In the genomic region with DNA sequence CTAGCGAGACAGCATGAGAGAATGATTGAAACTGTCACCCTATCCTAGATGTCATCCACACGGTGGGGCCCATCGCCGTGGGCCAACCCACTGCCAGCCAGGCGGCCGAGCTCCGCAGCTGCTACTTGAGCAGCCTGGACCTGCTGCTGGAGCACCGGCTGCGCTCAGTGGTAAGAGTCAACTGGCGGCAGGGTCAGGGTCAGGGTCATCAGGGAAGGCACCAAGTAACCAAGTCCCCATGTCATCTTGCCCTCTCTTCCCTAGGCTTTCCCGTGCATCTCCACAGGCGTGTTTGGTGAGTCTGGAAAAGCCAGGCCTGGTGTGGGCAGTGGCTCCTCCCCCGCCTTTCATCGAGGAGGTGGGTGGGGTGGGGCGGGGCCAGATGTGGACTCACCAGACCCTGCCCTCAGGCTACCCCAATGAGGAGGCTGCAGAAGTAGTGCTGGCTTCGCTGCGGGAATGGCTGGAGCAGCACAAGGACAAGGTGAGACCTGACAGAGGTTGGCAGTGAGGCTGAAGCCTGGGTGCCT, we compare ENCODE assay signal across 8 mouse cellular contexts. TPM values are rescaled to one million over a fixed set of nuclear protein-coding genes. Genes with fewer than 3 reads are reported as not detected.
DNase-seq lines count a peak whose midpoint lies in the region; ATAC-seq and TF ChIP-seq lines count a peak whose summit lies in the region.

No protein-coding gene starts in this region.

- H3K4me1 ChIP-seq in hindbrain, embryonic 13.5 days (replicated peaks), result peaks cover 30% of the 10 kb centered on the region
- H3K4me1 ChIP-seq in limb, embryonic 14.5 days (ENCODE audit: control insufficient read depth, insufficient read depth, low read length), result peaks cover 8% of the 10 kb centered on the region
- peaks cover 15% of the 10 kb centered on the region; the same call in 1 of the 2 replicates for H3K4me1 ChIP-seq in neural tube, embryonic 11.5 days (ENCODE audit: control insufficient read depth, insufficient read depth, low read length)

- H3K27ac ChIP-seq in hindbrain, embryonic 13.5 days, result no peak overlapping the region
- H3K27ac ChIP-seq in limb, embryonic 14.5 days (replicated peaks; ENCODE audit: low read depth, low read length), result no peak overlapping the region
- H3K27ac ChIP-seq in neural tube, embryonic 11.5 days (ENCODE audit: low read depth, low read length), result no peak overlapping the region

- no peak overlapping the region for H3K4me3 ChIP-seq in hindbrain, embryonic 13.5 days
- H3K4me3 ChIP-seq in limb, embryonic 14.5 days (replicated peaks; ENCODE audit: low read length), result no peak overlapping the region
- H3K4me3 ChIP-seq in neural tube, embryonic 11.5 days (ENCODE audit: low read depth, low read length), result no peak overlapping the region

- H3K4me2 ChIP-seq in hindbrain, embryonic 13.5 days, result no peak overlapping the region
- no peak overlapping the region for H3K4me2 ChIP-seq in limb, embryonic 14.5 days (replicated peaks; ENCODE audit: low read depth, low read length, severe bottlenecking)
- H3K4me2 ChIP-seq in neural tube, embryonic 11.5 days (ENCODE audit: low read depth), result no peak overlapping the region

- peak overlapping the region; percentile 35; the same call in 1 of the 2 replicates for H3K9ac ChIP-seq in hindbrain, embryonic 13.5 days
- H3K9ac ChIP-seq in limb, embryonic 14.5 days (ENCODE audit: low read depth, low read length, severe bottlenecking), result no peak overlapping the region
- 0 out of 2 replicates have a peak overlapping the region, but pooled peaks have one; percentile 14 for H3K9ac ChIP-seq in neural tube, embryonic 11.5 days (ENCODE audit: low read length)

- H3K27me3 ChIP-seq in hindbrain, embryonic 13.5 days, result peaks cover 27% of the 10 kb centered on the region
- H3K27me3 ChIP-seq in limb, embryonic 14.5 days (ENCODE audit: control insufficient read depth, insufficient read depth, low read length), result no peaks in the 10 kb centered on the region
- H3K27me3 ChIP-seq in neural tube, embryonic 11.5 days (ENCODE audit: control insufficient read depth, insufficient read depth, low read length), result peaks cover 4% of the 10 kb centered on the region

- no peak for TF ChIP-seq POLR2A in limb, embryonic 14.5 days (IDR thresholded peaks at IDR 0.05; ENCODE audit: borderline replicate concordance, extremely low read depth, insufficient read depth, insufficient read length)

- peak; percentile 49 for DNase-seq in testis, postnatal 14 days (ENCODE audit: low spot score)
- DNase-seq in testis, postnatal 10 days (ENCODE audit: low spot score), result no peak
- DNase-seq in limb, embryonic 14.5 days (ENCODE audit: low spot score), result no peak
- DNase-seq in neural tube, embryonic 11.5 days (ENCODE audit: low spot score), result peak; percentile 63
- no peak for DNase-seq in left cerebral cortex, adult 8-10 months (ENCODE audit: low spot score in 2 of 2)
- DNase-seq in urinary bladder, postnatal 25 days (ENCODE audit: low spot score), result no peak
- DNase-seq in frontal cortex, postnatal 14 days (ENCODE audit: low spot score in 2 of 2), result no peak

- WGBS in hindbrain, embryonic 13.5 days, result 13% methylated on average over 17 of the region's 17 CpGs
- 6% methylated on average over 13 of the region's 17 CpGs for WGBS in limb, embryonic 14.5 days
- 11% methylated on average over 17 of the region's 17 CpGs for WGBS in neural tube, embryonic 11.5 days

- H3K9me3 ChIP-seq in hindbrain, embryonic 13.5 days, result no peaks in the 10 kb centered on the region
- no peaks in the 10 kb centered on the region for H3K9me3 ChIP-seq in limb, embryonic 14.5 days (ENCODE audit: control insufficient read depth, low read length)
- no peaks in the 10 kb centered on the region for H3K9me3 ChIP-seq in neural tube, embryonic 11.5 days (ENCODE audit: control insufficient read depth, low read length)

- peak; percentile 9; the same call in 1 of the 2 replicates for ATAC-seq in hindbrain, embryonic 13.5 days (ENCODE audit: low FRiP score)
- ATAC-seq in limb, embryonic 14.5 days (ENCODE audit: low FRiP score, low read depth), result peak; percentile 53
- ATAC-seq in neural tube, embryonic 11.5 days (ENCODE audit: insufficient read depth, low FRiP score, low TSS enrichment), result peak; percentile 45

- H3K36me3 ChIP-seq in hindbrain, embryonic 13.5 days, result peaks cover 49% of the 10 kb centered on the region
- H3K36me3 ChIP-seq in limb, embryonic 14.5 days (ENCODE audit: control insufficient read depth, insufficient read depth, low read length), result peaks cover 47% of the 10 kb centered on the region
- H3K36me3 ChIP-seq in neural tube, embryonic 11.5 days (ENCODE audit: control insufficient read depth, insufficient read depth, low read length), result peaks cover 13% of the 10 kb centered on the region

RNA-seq across cellular contexts. Expression of a gene that starts 9.3 kb away (rescaled TPM):
- 233 and 250 TPM in 2 replicates for polyA plus RNA-seq in hindbrain, embryonic 13.5 days (2015; fragmentation: Nextera tagmentation; extraction: Ambion mirVana)
- 157 and 181 TPM in 2 replicates for polyA plus RNA-seq in limb, embryonic 14.5 days (2012; rRNA removed)
- 203 and 212 TPM in 2 replicates for polyA plus RNA-seq in limb, embryonic 14.5 days (2014; fragmentation: Nextera tagmentation; extraction: Ambion mirVana)
- polyA plus RNA-seq in neural tube, embryonic 11.5 days (2014; fragmentation: Nextera tagmentation; extraction: Ambion mirVana), result 248 and 255 TPM in 2 replicates
- 100 to 1,000 TPM; 267 to 296 (median 278) TPM for total RNA-seq in left cerebral cortex, adult 8-10 months (2022)

RNA-seq across cellular contexts. Expression of a gene that starts 20.6 kb away (rescaled TPM):
- polyA plus RNA-seq in hindbrain, embryonic 13.5 days (2015; fragmentation: Nextera tagmentation; extraction: Ambion mirVana), result 881 and 924 TPM in 2 replicates
- 478 and 552 TPM in 2 replicates for polyA plus RNA-seq in limb, embryonic 14.5 days (2012; rRNA removed)
- polyA plus RNA-seq in limb, embryonic 14.5 days (2014; fragmentation: Nextera tagmentation; extraction: Ambion mirVana), result 850 and 909 TPM in 2 replicates
- polyA plus RNA-seq in neural tube, embryonic 11.5 days (2014; fragmentation: Nextera tagmentation; extraction: Ambion mirVana), result 706 and 761 TPM in 2 replicates
- 1,000 to 10,000 TPM; 1,021 to 1,102 (median 1,060) TPM for total RNA-seq in left cerebral cortex, adult 8-10 months (2022)

RNA-seq across cellular contexts. Expression of a gene that starts 44.2 kb away (rescaled TPM):
- 65.3 and 66.6 TPM in 2 replicates for polyA plus RNA-seq in hindbrain, embryonic 13.5 days (2015; fragmentation: Nextera tagmentation; extraction: Ambion mirVana)
- polyA plus RNA-seq in limb, embryonic 14.5 days (2012; rRNA removed), result 55.9 and 62.8 TPM in 2 replicates
- 50.1 and 54.1 TPM in 2 replicates for polyA plus RNA-seq in limb, embryonic 14.5 days (2014; fragmentation: Nextera tagmentation; extraction: Ambion mirVana)
- polyA plus RNA-seq in neural tube, embryonic 11.5 days (2014; fragmentation: Nextera tagmentation; extraction: Ambion mirVana), result 83.5 and 90.4 TPM in 2 replicates
- total RNA-seq in left cerebral cortex, adult 8-10 months (2022), result 10 to 100 TPM; 30.6 to 39.2 (median 32.3) TPM

Comparison
In these comparisons a context has a peak if more than half of its experiments do, and no peak if none do; other contexts are left out.
1. DNase-seq: peak in testis, postnatal 14 days (single experiment) and neural tube, embryonic 11.5 days (single experiment); none in testis, postnatal 10 days (single experiment), limb, embryonic 14.5 days (single experiment), left cerebral cortex, adult 8-10 months (0 of 2), urinary bladder, postnatal 25 days (single experiment) and frontal cortex, postnatal 14 days (0 of 2).
2. Peak in every context shown above with its lines, with median percentiles within 50 percentile points of each other: ATAC-seq.